Mouse (Mus musculus) hindbrain, embryonic 12.5 days (tissue): ENCODE results near the gene Eme2. TPM values are rescaled to one million over a fixed set of nuclear protein-coding genes. Genes with fewer than 3 reads are reported as not detected.
A peak's percentile ranks its signal among the peaks of the same experiment; 100 is the strongest.
"Not testable (repeated sequence)": the region's sequence is repeated elsewhere in the genome, so short reads cannot be mapped to it uniquely, and the experiment has no call there.

ENCODE experiments used
- ATAC-seq: fragments of 200-750 bp; cut with Nextera tagmentation; 2 replicates; pipeline ENCODE4 v1.8.0; 2017; ENCODE audit warnings: moderate TSS enrichment; ENCODE audit not compliant: low FRiP score
- H3K27ac ChIP-seq: fragments of 300-500 bp; sonication (generic); 2 replicates; pipeline ENCODE4 v1.5.1; 2016; ENCODE audit warnings: mild to moderate bottlenecking
- H3K27me3 ChIP-seq: fragments of 300-500 bp; sonication (generic); 2 replicates; pipeline ENCODE4 v1.6.1; 2016; ENCODE audit warnings: mild to moderate bottlenecking
- H3K36me3 ChIP-seq: fragments of 300-500 bp; sonication (generic); 2 replicates; pipeline ENCODE4 v1.6.1; 2016; ENCODE audit warnings: mild to moderate bottlenecking
- H3K4me1 ChIP-seq: fragments of 300-500 bp; sonication (generic); 2 replicates; pipeline ENCODE4 v1.6.1; 2016
- H3K4me2 ChIP-seq: fragments of 300-500 bp; sonication (generic); replicated peaks from 2 replicates; pipeline ENCODE4 v1.6.1; 2016; ENCODE audit warnings: mild to moderate bottlenecking
- H3K4me3 ChIP-seq: fragments of 300-500 bp; sonication (generic); 2 replicates; pipeline ENCODE4 v1.5.1; 2016; ENCODE audit warnings: mild to moderate bottlenecking
- H3K9ac ChIP-seq: fragments of 300-500 bp; sonication (generic); 2 replicates; pipeline ENCODE4 v1.6.1; 2016; ENCODE audit warnings: mild to moderate bottlenecking, moderate library complexity
- H3K9me3 ChIP-seq: fragments of 300-500 bp; sonication (generic); replicated peaks from 2 replicates; pipeline ENCODE4 v1.6.1; 2016; ENCODE audit warnings: mild to moderate bottlenecking
- WGBS: fragments of 180-500 bp; shearing (Covaris S2); methylation state at CpG from one replicate; pipeline ENCODE4 v1.1.7; 2016; 5-methylcytosine and 5-hydroxymethylcytosine counted together
- polyA plus RNA-seq: library from polyadenylated mRNA; unstranded; fragments of >200 nt; fragmentation: Nextera tagmentation; extraction: Ambion mirVana; gene quantifications from 2 replicates; pipeline ENCODE4 v1.2.1, GENCODE M21; 2016

Eme2 gene
- polyA plus RNA-seq: 39.3 and 45.5 TPM in 2 replicates

DNA sequence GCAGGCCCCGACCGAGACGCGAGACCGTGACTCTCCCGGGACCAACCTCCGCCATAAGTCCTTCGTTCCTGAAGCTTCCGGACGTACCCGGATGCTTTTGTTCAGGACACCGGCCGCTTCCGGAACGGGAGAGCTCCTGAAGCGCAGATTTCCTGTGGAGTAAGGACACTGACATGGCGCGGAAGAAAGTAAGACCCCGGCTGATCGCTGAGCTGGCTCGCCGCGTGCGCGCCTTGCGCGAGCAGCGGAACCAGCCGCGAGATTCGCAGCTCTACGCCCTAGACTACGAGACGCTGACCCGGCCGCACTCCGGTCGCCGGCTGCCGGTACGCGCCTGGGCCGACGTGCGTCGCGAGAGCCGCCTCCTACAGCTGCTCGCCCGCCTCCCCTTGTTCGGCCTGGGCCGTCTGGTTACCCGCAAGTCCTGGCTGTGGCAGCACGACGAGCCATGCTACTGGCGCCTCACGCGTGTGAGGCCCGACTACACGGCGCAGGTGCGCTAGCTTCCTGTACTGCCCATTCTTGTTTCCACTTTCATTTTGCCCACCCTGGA, at the start of gene Eme2, which contains the start of gene Mrps34:
Gene Eme2, minus strand, starts transcription at position 93 of the 553 bp plus-strand sequence.
Gene Mrps34, plus strand, starts transcription at position 122 of the 553 bp plus-strand sequence.
- Histone ChIP-seq H3K27me3 (no peaks in the 10 kb centered on the region), H3K4me1 (peaks cover 34% of the 10 kb centered on the region), H3K36me3 (peaks cover 65% of the 10 kb centered on the region), H3K9ac (peak within 1 kb of the TSS; percentile 89), H3K4me2 (peak within 1 kb of the TSS; percentile 98), H3K27ac (peak within 1 kb of the TSS; percentile 83), H3K9me3 (no peaks in the 10 kb centered on the region), H3K4me3 (peak within 1 kb of the TSS; percentile 78)
- peak; percentile 44 for ATAC-seq
- under 1% methylated on average over 62 of the region's 62 CpGs for WGBS

DNA sequence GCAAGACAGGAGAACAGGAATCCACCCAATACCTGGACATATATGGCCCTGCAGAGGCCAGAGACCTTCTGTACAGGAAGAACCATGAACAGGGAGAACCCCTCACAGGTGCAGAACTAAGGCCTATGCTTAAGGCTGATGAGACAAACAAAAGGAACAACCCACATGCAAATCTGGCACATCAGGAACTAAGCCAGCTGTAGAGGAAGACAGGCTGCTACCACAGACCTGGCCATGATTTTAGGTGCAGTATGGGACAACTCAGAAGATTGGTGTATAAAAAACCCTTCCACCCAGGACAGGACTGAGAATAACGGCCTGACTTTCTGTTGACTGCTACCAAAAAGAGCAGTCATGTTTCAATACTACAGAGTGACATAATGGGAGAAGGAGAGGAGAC, 48.7 kb upstream of the Eme2 start:
- H3K36me3 ChIP-seq: peaks cover 56% of the 10 kb centered on the region
- H3K4me1 ChIP-seq, ATAC-seq, H3K9me3 ChIP-seq, H3K4me3 ChIP-seq, H3K27me3 ChIP-seq, H3K27ac ChIP-seq, H3K4me2 ChIP-seq, H3K9ac ChIP-seq: not testable (repeated sequence)
- WGBS: 91% methylated on average over 1 of the region's 1 CpGs

DNA sequence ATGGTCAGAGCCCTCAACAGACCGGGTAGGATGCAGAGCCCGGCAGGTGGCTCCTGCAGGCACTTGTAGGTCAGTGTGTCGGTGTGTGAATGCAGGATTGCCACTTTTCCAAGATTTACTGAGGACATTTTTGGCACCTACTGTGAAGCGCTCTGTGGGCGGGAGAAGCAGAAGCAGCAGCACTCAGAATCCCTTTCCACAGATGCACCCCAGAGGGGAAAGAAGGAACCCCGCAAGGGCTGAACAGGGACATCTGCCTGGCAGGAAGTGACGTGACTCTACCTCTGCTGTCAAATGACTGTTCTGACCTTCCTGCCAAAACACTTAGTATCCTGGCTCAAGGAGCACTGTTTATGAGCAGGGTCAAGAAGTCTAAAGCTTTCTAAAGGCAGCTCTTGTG, 48.1 kb upstream of the Eme2 start:
- H3K9ac ChIP-seq: no peak overlapping the region
- H3K4me1 ChIP-seq: no peaks in the 10 kb centered on the region
- H3K36me3 ChIP-seq: peaks cover 50% of the 10 kb centered on the region
- no peak overlapping the region for H3K4me2 ChIP-seq
- WGBS: 92% methylated on average over 7 of the region's 7 CpGs
- no peak overlapping the region for H3K27ac ChIP-seq
- no peaks in the 10 kb centered on the region for H3K9me3 ChIP-seq
- H3K4me3 ChIP-seq: no peak overlapping the region
- ATAC-seq: no peak
- H3K27me3 ChIP-seq: no peaks in the 10 kb centered on the region

GRCm38 (mm10) chr17:24942453-24942852, 47.6 kb upstream of the Eme2 start:
- ATAC-seq, H3K9ac ChIP-seq, H3K4me3 ChIP-seq, H3K4me2 ChIP-seq, H3K4me1 ChIP-seq, H3K9me3 ChIP-seq, H3K27ac ChIP-seq, H3K27me3 ChIP-seq: not testable (repeated sequence)
- 28% methylated on average over 2 of the region's 2 CpGs for WGBS
- H3K36me3 ChIP-seq: peaks cover 44% of the 10 kb centered on the region

GRCm38 (mm10) chr17:24937266-24937665, 42.4 kb upstream of the Eme2 start:
- Histone ChIP-seq H3K27ac (peak overlapping the region; percentile 90), H3K4me3 (peak overlapping the region; percentile 79), H3K9ac (peak overlapping the region; percentile 86), H3K9me3 (no peaks in the 10 kb centered on the region), H3K27me3 (no peaks in the 10 kb centered on the region), H3K4me1 (peaks cover 24% of the 10 kb centered on the region), H3K4me2 (peak overlapping the region; percentile 78), H3K36me3 (0 out of 2 replicates have a peak, but pooled peaks cover 4% of the 10 kb centered on the region)
- WGBS: 46% methylated on average over 6 of the region's 6 CpGs
- ATAC-seq: no peak; the same call in 1 of the 2 replicates

GRCm38 (mm10) chr17:24936259-24937237, 41.7 kb upstream of the Eme2 start, which contains the start of gene Mapk8ip3:
TSS of gene Mapk8ip3 (minus strand) at chr17:24936977.
- Histone ChIP-seq H3K9me3 (no peaks in the 10 kb centered on the region), H3K27me3 (no peaks in the 10 kb centered on the region), H3K4me3 (peak within 1 kb of the TSS; percentile 79), H3K4me2 (peak within 1 kb of the TSS; percentile 78), H3K9ac (peak within 1 kb of the TSS; percentile 86), H3K4me1 (peaks cover 24% of the 10 kb centered on the region), H3K36me3 (0 out of 2 replicates have a peak, but pooled peaks cover 4% of the 10 kb centered on the region), H3K27ac (peak within 1 kb of the TSS; percentile 90)
- ATAC-seq: peak; percentile 97
- under 1% methylated on average over 78 of the region's 78 CpGs for WGBS

DNA sequence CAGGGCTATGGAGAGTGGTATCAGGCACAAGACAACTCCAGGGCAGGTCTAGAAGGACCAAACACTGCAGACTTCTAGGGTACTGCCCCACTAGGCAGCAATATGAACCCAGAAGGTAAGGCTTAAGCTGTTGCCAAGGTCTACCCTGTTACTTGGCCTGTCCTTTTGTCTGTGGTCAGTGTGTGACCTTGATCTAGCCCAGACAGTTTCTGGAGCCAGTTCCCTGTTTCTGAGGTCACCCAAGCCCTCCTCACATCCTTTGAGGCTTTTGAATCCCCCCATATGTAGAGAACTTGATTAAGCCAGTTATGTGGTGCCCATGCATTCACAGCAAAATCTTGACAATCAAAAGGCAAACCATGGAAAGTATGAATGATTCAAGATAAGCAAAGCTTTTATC, 40.8 kb upstream of the Eme2 start:
- Histone ChIP-seq H3K4me1 (peaks cover 24% of the 10 kb centered on the region), H3K4me2 (peak overlapping the region; percentile 78), H3K9ac (peak overlapping the region; percentile 86), H3K9me3 (no peaks in the 10 kb centered on the region), H3K36me3 (peaks cover 8% of the 10 kb centered on the region; the same call in 1 of the 2 replicates), H3K4me3 (peak overlapping the region; percentile 79), H3K27ac (no peak overlapping the region), H3K27me3 (no peaks in the 10 kb centered on the region)
- no peak for ATAC-seq

DNA sequence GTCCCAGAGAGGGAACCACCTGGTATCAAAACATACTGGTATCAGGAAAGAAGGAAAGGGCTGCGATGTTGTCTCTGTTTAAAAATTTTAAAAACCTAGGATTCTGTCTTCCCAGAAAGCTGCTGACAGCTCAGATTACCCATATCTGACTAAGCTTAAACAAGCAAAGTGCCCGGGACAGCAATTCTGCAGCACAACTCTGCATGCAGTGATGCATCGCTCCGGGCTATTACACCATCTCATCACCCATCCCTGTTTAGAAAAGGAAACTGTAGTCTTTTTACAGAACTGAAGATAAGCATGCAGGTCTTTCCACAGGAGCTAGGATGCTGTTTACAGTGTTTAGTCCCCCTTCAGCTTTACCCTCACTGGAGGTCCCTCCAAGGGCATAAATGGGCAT, 40.0 kb upstream of the Eme2 start:
- Histone ChIP-seq H3K9ac (peak overlapping the region; percentile 86), H3K27me3 (no peaks in the 10 kb centered on the region), H3K9me3 (no peaks in the 10 kb centered on the region), H3K4me3 (peak overlapping the region; percentile 79), H3K4me2 (peak overlapping the region; percentile 78), H3K27ac (no peak overlapping the region), H3K4me1 (peaks cover 24% of the 10 kb centered on the region), H3K36me3 (peaks cover 8% of the 10 kb centered on the region; the same call in 1 of the 2 replicates)
- no peak for ATAC-seq
- 87% methylated on average over 4 of the region's 4 CpGs for whole genome bisulfite sequencing

GRCm38 (mm10) chr17:24933163-24933562, 38.3 kb upstream of the Eme2 start:
- no peak overlapping the region for H3K9ac ChIP-seq
- no peak overlapping the region for H3K4me3 ChIP-seq
- no peak for ATAC-seq
- H3K4me2 ChIP-seq: no peak overlapping the region
- H3K4me1 ChIP-seq: peaks cover 24% of the 10 kb centered on the region
- peaks cover 13% of the 10 kb centered on the region; the same call in 1 of the 2 replicates for H3K36me3 ChIP-seq
- WGBS: 75% methylated on average over 4 of the region's 4 CpGs
- no peaks in the 10 kb centered on the region for H3K27me3 ChIP-seq
- H3K27ac ChIP-seq: no peak overlapping the region
- H3K9me3 ChIP-seq: no peaks in the 10 kb centered on the region

DNA sequence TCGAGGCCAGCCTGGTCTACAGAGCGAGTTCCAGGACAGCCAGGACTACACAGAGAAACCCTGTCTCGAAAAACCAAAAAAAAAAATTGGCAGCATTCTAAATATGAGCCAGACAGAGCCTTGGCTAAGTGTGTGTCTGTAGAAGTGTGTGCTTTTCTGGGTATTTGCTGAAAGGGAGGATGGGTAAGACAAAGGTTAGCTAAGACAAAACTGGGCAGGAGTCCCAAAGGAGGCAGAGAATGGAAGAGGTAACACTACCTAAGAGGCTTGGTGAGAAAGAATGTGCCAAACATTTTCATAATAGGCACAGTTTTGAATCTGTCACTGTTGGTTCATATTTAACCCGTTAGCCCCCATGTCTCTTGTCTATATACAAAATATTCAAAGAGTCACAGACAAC, 37.5 kb upstream of the Eme2 start:
- ATAC-seq: no peak
- Histone ChIP-seq H3K9me3 (no peaks in the 10 kb centered on the region), H3K27me3 (no peaks in the 10 kb centered on the region), H3K9ac (no peak overlapping the region), H3K4me3 (no peak overlapping the region), H3K27ac (no peak overlapping the region), H3K4me1 (peaks cover 24% of the 10 kb centered on the region), H3K4me2 (no peak overlapping the region), H3K36me3 (peaks cover 17% of the 10 kb centered on the region)
- WGBS: 92% methylated on average over 4 of the region's 4 CpGs

- Histone ChIP-seq H3K36me3 (peaks cover 42% of the 10 kb centered on the region), H3K27me3 (no peaks in the 10 kb centered on the region), H3K9me3 (no peaks in the 10 kb centered on the region), H3K9ac (no peak overlapping the region), H3K27ac (no peak overlapping the region), H3K4me1 (peaks cover 7% of the 10 kb centered on the region), H3K4me2 (no peak overlapping the region), H3K4me3 (no peak overlapping the region)
- 87% methylated on average over 1 of the region's 1 CpGs for WGBS
- no peak for ATAC-seq
These were observed 34.6 kb upstream of the Eme2 start for GRCm38 (mm10) chr17:24929506-24929905.

GRCm38 (mm10) chr17:24923246-24923645, 28.4 kb upstream of the Eme2 start:
- Histone ChIP-seq H3K9ac (no peak overlapping the region), H3K4me3 (no peak overlapping the region), H3K9me3 (no peaks in the 10 kb centered on the region), H3K36me3 (peaks cover 91% of the 10 kb centered on the region), H3K4me2 (no peak overlapping the region), H3K27ac (no peak overlapping the region), H3K4me1 (no peaks in the 10 kb centered on the region), H3K27me3 (no peaks in the 10 kb centered on the region)
- WGBS: 100% methylated on average over 1 of the region's 1 CpGs
- no peak for ATAC-seq
